Mouse (Mus musculus): ENCODE measurements around the gene Polr2e.

- TF ChIP-seq CTCF (IDR thresholded peaks at IDR 0.05; ENCODE audit: low read depth), result no peak
- no peak for TF ChIP-seq EP300 (IDR thresholded peaks at IDR 0.05; ENCODE audit: low read depth)
Measured at GRCm38 (mm10) chr10:80030191-80030590, 9.4 kb downstream of the Polr2e start.

Measured in heart, postnatal 0 days (tissue).